Mouse (Mus musculus) kidney, postnatal 0 days (tissue): Measurements from ENCODE around the gene Bscl2. TPM values are rescaled to one million over a fixed set of nuclear protein-coding genes. Genes with fewer than 3 reads are reported as not detected.

Experiments used
- ATAC-seq: fragments of 200-750 bp; cut with Nextera tagmentation; replicated peaks from 2 replicates; pipeline ENCODE4 v1.8.0; 2017; ENCODE audit warnings: low read depth, moderate number of reproducible peaks, moderate TSS enrichment, moderate library complexity; ENCODE audit not compliant: low FRiP score
- DNase-seq: peaks from one replicate; pipeline ENCODE4 v3.0.0-alpha.2; 2016; ENCODE audit warnings: low spot score
- H3K27ac ChIP-seq: fragments of 300-500 bp; sonication (generic); 2 replicates; pipeline ENCODE4 v1.5.1; 2014; ENCODE audit warnings: mild to moderate bottlenecking
- H3K27me3 ChIP-seq: fragments of 300-500 bp; sonication (generic); 2 replicates; pipeline ENCODE4 v1.6.1; 2014; ENCODE audit warnings: low read length, mixed read lengths; ENCODE audit not compliant: insufficient read depth
- H3K36me3 ChIP-seq: fragments of 300-500 bp; sonication (generic); 2 replicates; pipeline ENCODE4 v1.6.1; 2014; ENCODE audit warnings: low read length, mixed read lengths; ENCODE audit not compliant: insufficient read depth
- H3K4me1 ChIP-seq: fragments of 300-500 bp; sonication (generic); replicated peaks from 2 replicates; pipeline ENCODE4 v1.6.1; 2014; ENCODE audit warnings: antibody characterized with exemption, low read length, mixed read lengths; ENCODE audit not compliant: insufficient read depth
- H3K4me2 ChIP-seq: fragments of 300-500 bp; sonication (generic); 2 replicates; pipeline ENCODE4 v1.6.1; 2014; ENCODE audit warnings: mild to moderate bottlenecking, low read length, moderate library complexity, mixed read lengths
- H3K4me3 ChIP-seq: fragments of 300-500 bp; sonication (generic); replicated peaks from 2 replicates; pipeline ENCODE4 v1.5.1; 2014; ENCODE audit warnings: low read depth, low read length
- H3K9ac ChIP-seq: fragments of 300-500 bp; sonication (generic); 2 replicates; pipeline ENCODE4 v1.6.1; 2014; ENCODE audit warnings: low read depth, low read length
- H3K9me3 ChIP-seq: fragments of 300-500 bp; sonication (generic); replicated peaks from 2 replicates; pipeline ENCODE4 v1.6.1; 2016; ENCODE audit warnings: low read length, inconsistent platforms, mixed read lengths
- CTCF ChIP-seq: IDR thresholded peaks from 2 replicates; pipeline ENCODE4 v1.5.1; 2016; ENCODE audit warnings: antibody characterized with exemption, low read depth, mild to moderate bottlenecking, moderate library complexity
- WGBS: fragments of 180-500 bp; shearing (Covaris S2); extraction: QIAGEN DNeasy Blood & Tissue Kit; methylation state at CpG from one replicate; pipeline ENCODE4 v1.1.7; 2014; 5-methylcytosine and 5-hydroxymethylcytosine counted together
- microRNA-seq: library from miRNA; unstranded; fragments of <30 nt; microRNA quantifications from one replicate; pipeline ENCODE4, GENCODE M21; 2016
- polyA plus RNA-seq: library from polyadenylated mRNA; unstranded; fragments of >200 nt; fragmentation: Nextera tagmentation; extraction: Ambion mirVana; gene quantifications from 2 replicates; pipeline ENCODE4 v1.2.1, GENCODE M21; 2015

Gene Bscl2
- polyA plus RNA-seq, 1 experiment from 2014 or later, result 57.0 TPM

DNA sequence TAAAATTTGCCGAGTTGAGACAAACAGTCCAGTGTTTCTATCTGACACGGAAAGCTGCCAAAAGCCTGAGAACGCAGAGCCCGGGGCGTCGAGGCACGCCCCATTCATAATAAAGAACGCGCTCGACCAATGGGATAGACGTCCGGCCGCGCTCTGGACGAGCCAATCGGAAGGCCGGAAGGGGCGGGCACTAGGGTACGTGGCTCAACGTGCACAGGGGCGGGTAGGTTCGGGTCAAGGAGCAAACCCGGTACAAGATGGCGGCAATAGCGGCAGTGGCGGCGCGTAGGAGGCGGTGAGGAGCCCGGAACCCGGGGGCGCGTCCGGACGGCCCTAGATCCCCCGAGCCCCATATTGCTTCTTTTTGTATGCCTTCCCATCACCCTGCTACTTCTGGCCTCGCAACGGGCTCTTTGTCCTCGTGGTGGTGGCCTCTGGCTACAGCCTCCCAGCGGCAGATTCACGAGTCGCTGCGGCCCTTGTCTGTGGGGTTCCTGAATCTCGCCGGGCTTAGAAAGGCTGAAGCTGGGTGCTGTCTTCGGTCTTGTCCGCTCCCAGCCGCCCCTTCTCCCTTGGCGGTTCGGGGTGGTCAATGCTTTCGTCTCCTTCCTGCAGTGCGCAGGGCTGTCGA is 60.7 kb downstream of the Bscl2 start, which contains the start of gene Ganab:
Gene Ganab (plus strand): TSS at position 207 of the 631 bp plus-strand sequence.
- peak within 1 kb of the TSS; percentile 95 for H3K9ac ChIP-seq
- H3K36me3 ChIP-seq, result 0 out of 2 replicates have a peak, but pooled peaks cover 3% of the 10 kb centered on the region
- no peaks in the 10 kb centered on the region for H3K9me3 ChIP-seq
- peak; percentile 99 for DNase-seq
- H3K4me2 ChIP-seq, result peak within 1 kb of the TSS; percentile 87
- peaks cover 16% of the 10 kb centered on the region for H3K4me1 ChIP-seq
- WGBS, result under 1% methylated on average over 53 of the region's 53 CpGs
- H3K27me3 ChIP-seq, result no peaks in the 10 kb centered on the region
- peak within 1 kb of the TSS; percentile 85 for H3K4me3 ChIP-seq
- ATAC-seq, result peak; percentile 98
- TF ChIP-seq CTCF, result 0 out of 2 replicates have a peak, but pooled peaks have one; percentile 8
- peak within 1 kb of the TSS; percentile 94 for H3K27ac ChIP-seq

Small RNAs within 50 kb of the gene (microRNA-seq; reads per million reads assigned to microRNA genes)
- gene Mir5136, result not detected

Other genes with a start within 250 kb of the Bscl2 start
- gene Slc22a8, start 246.2 kb upstream of the Bscl2 start, polyA plus RNA-seq, result 19.2 and 25.5 TPM in 2 replicates
- 73.8 and 93.1 TPM in 2 replicates for gene Slc22a6, start 219.4 kb upstream of the Bscl2 start, polyA plus RNA-seq
- gene Chrm1, start 173.7 kb upstream of the Bscl2 start, polyA plus RNA-seq, result 0.17 and 0.18 TPM in 2 replicates
- 151 and 158 TPM in 2 replicates for gene Slc3a2, start 114.1 kb upstream of the Bscl2 start, polyA plus RNA-seq
- gene Wdr74, start 101.6 kb upstream of the Bscl2 start, polyA plus RNA-seq, result 71.3 and 77.7 TPM in 2 replicates
- gene 1700092M07Rik, start 96.7 kb upstream of the Bscl2 start, polyA plus RNA-seq, result 0.75 and 1.1 TPM in 2 replicates
- gene Stx5a, start 96.1 kb upstream of the Bscl2 start, polyA plus RNA-seq, result 105 and 115 TPM in 2 replicates
- 114 and 123 TPM in 2 replicates for gene Nxf1, start 80.4 kb upstream of the Bscl2 start, polyA plus RNA-seq
- 248 and 286 TPM in 2 replicates for gene Tmem223, start 66.5 kb upstream of the Bscl2 start, polyA plus RNA-seq
- 103 and 113 TPM in 2 replicates for gene Tmem179b, start 63.0 kb upstream of the Bscl2 start, polyA plus RNA-seq
- 28.4 and 28.6 TPM in 2 replicates for gene Taf6l, start 51.0 kb upstream of the Bscl2 start, polyA plus RNA-seq
- 185 and 187 TPM in 2 replicates for gene Polr2g, start 38.9 kb upstream of the Bscl2 start, polyA plus RNA-seq
- gene Zbtb3, start 34.9 kb upstream of the Bscl2 start, polyA plus RNA-seq, result 3.6 TPM in 2 replicates
- 32.2 and 35.9 TPM in 2 replicates for gene Ttc9c, start 18.1 kb upstream of the Bscl2 start, polyA plus RNA-seq
- 5.5 and 6.3 TPM in 2 replicates for gene Hnrnpul2, start 17.5 kb upstream of the Bscl2 start, polyA plus RNA-seq
- not detected in 2 replicates for gene AC129217.1, start 7.7 kb upstream of the Bscl2 start, polyA plus RNA-seq
- gene Gng3, start 1.7 kb downstream of the Bscl2 start, polyA plus RNA-seq, result 1.5 and 1.6 TPM in 2 replicates
- gene Lrrn4cl, start 13.3 kb downstream of the Bscl2 start, polyA plus RNA-seq, result 0.85 and 1.1 TPM in 2 replicates
- gene Ubxn1, start 34.0 kb downstream of the Bscl2 start, polyA plus RNA-seq, result 195 and 206 TPM in 2 replicates
- 94.5 and 97.4 TPM in 2 replicates for gene Uqcc3, start 43.5 kb downstream of the Bscl2 start, polyA plus RNA-seq
- gene Lbhd1, start 46.3 kb downstream of the Bscl2 start, polyA plus RNA-seq, result 69.8 and 70.8 TPM in 2 replicates
- gene Gm49403, start 46.5 kb downstream of the Bscl2 start, polyA plus RNA-seq, result not detected in 2 replicates
- gene 1810009A15Rik, start 51.4 kb downstream of the Bscl2 start, polyA plus RNA-seq, result 69.0 and 76.7 TPM in 2 replicates
- gene Gm49416, start 51.5 kb downstream of the Bscl2 start, polyA plus RNA-seq, result not detected in 2 replicates
- gene Ints5, start 55.5 kb downstream of the Bscl2 start, polyA plus RNA-seq, result 27.4 and 29.8 TPM in 2 replicates
- 74.6 and 80.9 TPM in 2 replicates for gene Ganab, start 60.6 kb downstream of the Bscl2 start, polyA plus RNA-seq
- 44.0 and 45.1 TPM in 2 replicates for gene B3gat3, start 82.9 kb downstream of the Bscl2 start, polyA plus RNA-seq
- gene Rom1, start 91.9 kb downstream of the Bscl2 start, polyA plus RNA-seq, result 5.7 and 6.0 TPM in 2 replicates
- 25.5 and 26.2 TPM in 2 replicates for gene Eml3, start 92.1 kb downstream of the Bscl2 start, polyA plus RNA-seq
- 103 and 116 TPM in 2 replicates for gene Mta2, start 104.4 kb downstream of the Bscl2 start, polyA plus RNA-seq
- gene Tut1, start 116.4 kb downstream of the Bscl2 start, polyA plus RNA-seq, result 19.9 and 22.3 TPM in 2 replicates
- gene Eef1g, start 129.6 kb downstream of the Bscl2 start, polyA plus RNA-seq, result 328 and 354 TPM in 2 replicates
- gene Ahnak, start 151.8 kb downstream of the Bscl2 start, polyA plus RNA-seq, result 22.5 and 27.5 TPM in 2 replicates